Mouse (Mus musculus) frontal cortex, postnatal 14 days (tissue): ENCODE measurements at regions not wholly inside any gene's neighbourhood (a gene's known extent, or its start where the extent isn't known, plus 50 kb on each side); places are given as distances from the start of the nearest gene placed in this dataset.

Experiments used
- DNase-seq, 2 experiments: peaks; one replicate each; pipeline ENCODE4 v3.0.0; 2022; ENCODE audit warnings: low spot score in 2 of 2

DNA sequence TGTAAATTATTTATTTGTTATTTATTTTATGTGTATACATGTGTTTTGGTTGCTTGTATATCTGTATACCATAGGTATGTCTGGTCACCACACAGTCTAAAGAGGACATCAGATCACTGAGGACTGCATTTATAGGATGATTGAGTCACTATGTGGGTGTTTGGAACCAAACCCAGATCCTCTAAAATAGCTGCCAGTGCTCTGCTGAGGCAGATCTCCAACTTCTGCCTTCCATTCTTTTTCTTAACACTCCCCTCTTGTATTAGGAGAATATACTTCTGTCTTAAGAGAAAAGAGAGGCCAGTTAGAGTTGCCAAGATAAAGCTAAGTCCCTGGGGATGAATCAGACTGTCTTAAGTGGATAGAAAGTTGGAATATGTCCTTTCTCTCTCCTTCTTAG, 424.2 kb downstream of the Cntn6 start:
- DNase-seq, result no peak

DNA sequence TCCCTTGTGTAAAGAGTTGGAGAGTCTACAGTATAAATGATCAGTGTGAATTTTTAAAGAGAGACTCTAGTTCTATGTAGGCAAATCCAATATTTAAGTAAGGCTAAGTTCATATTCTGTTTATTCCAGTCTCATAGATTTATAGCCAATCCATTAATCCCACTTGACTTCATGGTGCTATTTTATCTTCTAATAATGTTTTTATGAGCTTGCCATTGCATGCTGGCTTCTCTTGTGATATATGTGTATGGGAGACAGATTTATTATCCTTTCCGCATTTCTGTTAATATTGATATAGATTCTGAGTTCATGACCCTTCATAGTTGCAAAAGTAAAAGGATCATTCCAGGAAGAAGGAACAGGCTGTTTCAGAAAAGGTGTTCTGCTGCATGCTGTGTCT, 430.0 kb downstream of the Cntn6 start:
- DNase-seq, result no peak

GRCm38 (mm10) chr6:104926088-104926487, 433.5 kb downstream of the Cntn6 start:
- DNase-seq, result no peak

GRCm38 (mm10) chr6:104930284-104930683, 437.7 kb downstream of the Cntn6 start:
- DNase-seq, result no peak

DNA sequence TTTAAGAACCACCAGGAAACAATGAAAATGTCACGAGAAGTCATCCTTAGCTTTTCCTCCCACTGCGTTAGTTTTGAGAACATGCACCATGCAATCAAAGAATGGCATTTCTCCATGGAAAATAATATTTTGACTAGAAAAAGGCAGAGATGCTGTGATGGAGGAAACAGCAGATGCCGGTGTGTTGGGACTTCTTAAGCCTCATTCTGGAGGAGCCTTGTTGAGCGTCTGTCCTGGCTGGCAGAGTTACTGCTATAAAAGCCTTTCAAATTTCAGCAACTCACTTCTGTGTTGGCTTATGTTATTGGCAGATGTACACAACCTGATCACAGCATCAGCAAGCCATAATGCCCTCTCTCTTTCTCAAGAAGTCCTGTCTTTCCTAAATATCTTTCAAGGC, 439.6 kb downstream of the Cntn6 start:
- DNase-seq, result no peak

DNA sequence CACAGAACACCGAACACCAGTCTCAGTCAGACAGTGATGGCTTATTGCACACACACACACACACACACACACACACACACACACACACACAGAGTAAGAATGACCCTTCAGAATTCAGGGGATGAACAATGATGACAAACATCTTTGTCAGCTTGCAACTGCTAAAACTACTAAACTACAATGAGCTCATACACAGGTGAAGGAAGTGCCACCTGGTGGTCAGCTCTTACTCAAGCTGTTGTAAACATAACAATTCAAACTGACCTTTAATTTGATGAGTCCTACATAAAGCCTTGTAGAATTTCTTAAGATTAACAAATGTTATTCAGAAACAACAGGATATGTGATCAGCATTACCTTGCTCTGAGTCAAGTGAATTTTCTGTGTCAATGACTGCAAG, 446.5 kb downstream of the Cntn6 start:
- DNase-seq, result no peak

DNA sequence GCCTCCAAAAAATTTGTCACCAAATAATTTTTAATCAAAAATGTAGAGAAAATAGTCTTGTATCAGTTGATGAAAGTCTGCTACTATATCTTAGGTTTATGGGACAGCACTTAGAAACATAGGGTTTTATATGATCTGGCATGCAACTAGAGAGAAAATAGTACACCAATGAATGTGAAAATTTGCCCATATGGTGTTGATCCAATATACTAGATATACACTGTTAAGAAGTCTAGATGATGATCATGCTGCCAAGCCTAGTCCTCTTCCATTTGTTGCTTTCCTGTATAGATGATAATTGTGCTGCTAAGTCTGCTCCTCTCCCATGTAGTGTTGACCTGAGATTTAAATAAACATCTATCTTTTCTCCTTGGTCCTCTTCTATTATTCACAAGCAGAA, 481.9 kb downstream of the Cntn6 start:
- DNase-seq, result no peak

DNA sequence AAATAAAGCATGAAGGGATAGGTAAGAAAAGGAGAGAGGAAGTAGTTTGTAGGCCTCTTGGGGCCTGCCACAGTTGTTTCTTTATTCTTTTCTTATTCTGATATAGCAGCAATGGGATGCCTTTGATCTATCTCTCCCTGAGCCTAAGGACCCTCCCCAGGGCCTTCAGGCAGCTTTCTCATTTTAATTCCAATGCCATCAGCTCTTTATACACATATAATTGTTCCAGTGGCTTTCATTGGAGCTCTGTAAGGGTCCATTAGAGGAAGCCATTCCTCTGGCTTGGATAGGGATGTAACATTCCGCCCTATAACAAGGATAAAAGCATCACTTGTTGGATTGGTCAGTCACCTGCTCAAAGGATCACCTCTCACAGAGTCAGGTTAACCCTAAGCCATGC, 491.6 kb downstream of the Cntn6 start:
- no peak for DNase-seq

DNA sequence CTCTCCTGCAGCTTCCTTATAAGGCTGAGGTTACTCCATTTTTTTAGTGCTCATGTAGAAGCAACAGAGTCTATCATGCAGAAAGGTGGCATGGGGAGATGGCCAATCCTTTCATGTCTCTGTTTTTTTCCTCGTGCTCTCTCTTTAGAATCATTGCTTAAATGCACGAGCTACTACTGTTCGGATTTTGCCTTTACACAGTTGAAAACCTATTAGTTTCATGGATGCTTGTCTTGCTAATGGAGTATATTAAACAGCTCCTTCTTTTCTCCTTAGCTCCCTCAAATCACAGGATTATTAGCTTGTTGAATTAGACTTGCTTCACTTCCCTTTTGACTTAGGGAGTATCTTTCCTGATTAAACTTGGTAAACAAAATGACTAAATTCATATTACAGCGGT, 497.3 kb downstream of the Cntn6 start:
- no peak for DNase-seq

GRCm38 (mm10) chr6:104990366-104990765, 497.8 kb downstream of the Cntn6 start:
- no peak for DNase-seq

DNA sequence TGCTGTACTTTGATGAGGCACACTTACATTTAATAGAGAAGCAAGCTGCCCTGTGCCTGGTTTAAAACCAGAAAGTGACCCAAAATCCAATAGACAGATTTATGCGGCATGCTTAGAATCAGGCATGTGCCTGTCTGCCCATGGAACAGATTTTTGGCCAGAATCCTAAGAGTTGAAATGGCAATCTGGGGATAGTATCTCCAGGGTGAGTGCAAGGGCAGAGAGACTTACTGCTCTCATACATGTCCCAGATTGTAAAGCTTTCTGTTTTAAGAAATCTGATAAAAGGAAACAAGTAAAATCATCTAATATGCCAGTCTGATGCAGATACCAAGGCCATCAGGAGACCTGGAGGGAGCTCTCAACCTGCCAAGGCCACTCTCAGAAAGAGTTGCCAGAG, 507.0 kb downstream of the Cntn6 start:
- DNase-seq, result no peak

DNA sequence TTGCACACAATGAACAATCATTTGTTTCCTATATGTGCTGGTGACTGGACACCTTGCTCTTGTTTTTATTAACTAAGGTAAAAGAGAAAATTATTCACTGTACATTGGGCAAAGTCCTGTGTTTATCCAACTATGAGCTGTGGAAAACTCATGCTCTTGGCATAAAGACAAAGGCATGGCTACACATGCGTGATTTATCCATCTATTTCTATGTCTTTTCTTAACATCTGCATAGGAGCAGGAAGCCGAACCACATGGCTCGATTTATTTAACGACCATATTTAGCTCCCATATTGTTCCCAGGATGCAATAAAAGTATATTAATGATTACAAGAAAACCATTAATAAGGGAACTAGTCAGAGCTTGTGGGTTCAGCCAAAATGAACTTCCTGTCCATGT, 528.1 kb downstream of the Cntn6 start:
- DNase-seq, result no peak

DNA sequence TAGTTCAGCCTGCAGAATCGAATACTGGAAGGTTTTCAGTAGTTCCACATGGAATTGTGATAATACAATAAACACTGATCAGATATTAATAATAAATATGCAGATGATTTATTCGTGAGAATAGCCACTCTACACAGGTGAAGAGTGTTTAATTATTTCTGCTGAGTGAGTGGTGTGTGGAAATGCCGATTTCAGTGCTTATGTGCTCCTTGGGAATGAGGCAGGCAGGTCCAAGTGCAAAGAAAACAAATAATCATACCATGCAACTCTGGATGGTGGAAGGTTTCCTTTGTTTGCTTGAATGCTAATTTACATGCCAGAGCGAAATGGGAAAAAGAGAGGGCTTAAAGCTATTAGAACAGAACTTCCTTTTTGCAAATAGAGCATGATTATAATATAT, 528.6 kb downstream of the Cntn6 start:
- DNase-seq, result no peak

DNA sequence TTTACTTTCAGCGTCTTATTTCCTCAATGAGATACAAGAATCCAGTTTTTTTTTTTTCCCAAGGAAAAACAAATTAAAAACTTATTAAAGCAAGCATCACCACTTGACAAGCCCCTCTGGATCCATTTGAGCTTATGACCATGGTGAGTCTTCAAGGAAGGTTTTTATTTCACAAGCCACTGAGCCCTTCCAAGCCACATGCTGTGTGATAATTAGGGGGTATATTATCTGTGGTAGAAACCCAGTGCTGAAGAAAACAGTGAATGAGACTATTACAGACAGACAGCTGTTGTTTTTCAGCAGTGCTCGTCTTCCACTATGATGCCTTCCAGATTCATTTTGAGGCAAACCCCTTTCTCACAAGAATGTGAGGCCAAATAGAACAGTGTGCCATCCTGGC, 573.6 kb downstream of the Cntn6 start:
- no peak for DNase-seq

DNA sequence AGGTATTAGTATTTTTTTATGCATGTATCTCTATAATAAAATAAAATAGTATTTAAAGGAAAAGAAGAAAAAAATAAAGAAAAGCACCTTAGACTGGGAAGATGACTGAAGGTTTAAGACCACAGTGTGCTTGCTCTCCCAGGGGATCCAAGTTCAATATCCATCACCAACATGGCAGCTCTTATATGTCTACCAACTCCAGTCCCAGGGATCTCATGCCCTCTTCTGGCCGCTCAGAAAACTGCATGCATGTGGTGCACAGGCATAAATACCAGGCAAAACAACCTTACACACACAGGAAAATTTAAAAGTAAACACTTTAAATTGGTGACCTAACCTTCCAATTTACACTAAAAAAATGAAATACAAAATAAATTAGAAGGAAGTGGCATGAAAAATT, 586.6 kb upstream of the Cntn4 start:
- DNase-seq, result peak in 1 of 2 experiments; percentile 10
